Mouse (Mus musculus): Measurements from ENCODE around the gene Ccpg1. TPM values are rescaled to one million over a fixed set of nuclear protein-coding genes. Genes with fewer than 3 reads are reported as not detected.

Ccpg1 gene
- polyA plus RNA-seq, 1 experiment from 2014 or later, result 23.6 TPM

- no peak overlapping the region for H3K27ac ChIP-seq
- H3K4me1 ChIP-seq, result peaks cover 11% of the 10 kb centered on the region
- 96% methylated on average over 1 of the region's 1 CpGs for WGBS
- H3K9ac ChIP-seq, result no peak overlapping the region
- H3K9me3 ChIP-seq, result no peaks in the 10 kb centered on the region
- no peak overlapping the region for H3K4me2 ChIP-seq (replicated peaks)
- H3K4me3 ChIP-seq, result no peak overlapping the region
- ATAC-seq (ENCODE audit: low FRiP score, low read depth), result no peak
- H3K36me3 ChIP-seq, result peaks cover 54% of the 10 kb centered on the region
- H3K27me3 ChIP-seq, result no peaks in the 10 kb centered on the region
Measured at GRCm38 (mm10) chr9:73030443-73030842, 45.2 kb downstream of the Ccpg1 start.

DNA sequence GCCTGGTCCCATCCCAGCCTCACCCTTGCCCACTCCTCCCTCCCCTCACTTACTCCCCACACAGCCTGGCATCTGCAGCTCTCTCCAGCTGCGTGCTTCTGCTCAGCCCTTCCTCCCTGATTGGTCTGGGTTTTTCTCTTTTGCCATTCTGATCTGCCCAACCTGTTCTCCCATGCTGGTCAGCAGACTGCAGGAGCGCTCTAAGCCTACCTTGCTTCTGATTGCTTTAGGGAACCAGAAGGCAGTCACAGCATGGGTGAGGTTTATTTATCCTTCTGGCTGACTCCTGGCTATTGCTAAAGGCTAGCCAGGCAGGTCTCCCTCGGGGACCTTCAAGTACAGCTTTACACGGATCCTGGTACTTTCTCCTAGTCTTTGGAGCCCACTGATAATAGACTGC is 46.2 kb downstream of the Ccpg1 start:
- 69% methylated on average over 4 of the region's 4 CpGs for WGBS
- H3K4me2 ChIP-seq (replicated peaks), result no peak overlapping the region
- H3K9me3 ChIP-seq, result no peaks in the 10 kb centered on the region
- no peak overlapping the region for H3K4me3 ChIP-seq
- H3K9ac ChIP-seq, result no peak overlapping the region
- no peaks in the 10 kb centered on the region for H3K27me3 ChIP-seq
- no peak overlapping the region for H3K27ac ChIP-seq
- ATAC-seq (ENCODE audit: low FRiP score, low read depth), result no peak
- peaks cover 62% of the 10 kb centered on the region for H3K36me3 ChIP-seq
- H3K4me1 ChIP-seq, result 0 out of 2 replicates have a peak, but pooled peaks cover 2% of the 10 kb centered on the region

DNA sequence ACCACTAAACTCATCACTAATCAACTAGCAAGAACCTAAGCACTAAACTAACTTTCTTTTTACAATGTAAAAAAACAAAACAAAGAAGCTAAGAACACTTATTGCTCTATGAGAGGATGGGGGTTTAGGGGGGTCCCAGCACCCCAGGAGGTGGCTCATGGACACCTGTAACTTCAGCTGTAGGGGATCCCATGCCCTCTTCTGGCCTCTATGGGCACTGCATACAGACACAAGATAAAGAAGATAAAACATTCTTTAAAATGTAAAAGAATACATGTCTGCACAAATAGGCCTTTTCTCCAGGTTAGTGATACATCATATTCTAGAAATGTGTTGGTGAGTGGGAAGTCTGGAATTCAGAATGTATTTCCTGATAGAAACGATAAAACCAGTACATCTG is 48.2 kb downstream of the Ccpg1 start:
- WGBS, result 91% methylated on average over 1 of the region's 1 CpGs
- Histone ChIP-seq H3K27ac (no peak overlapping the region), H3K4me2 (replicated peaks) (no peak overlapping the region), H3K4me1 (peaks cover 2% of the 10 kb centered on the region), H3K9me3 (no peaks in the 10 kb centered on the region), H3K36me3 (peaks cover 61% of the 10 kb centered on the region), H3K4me3 (no peak overlapping the region), H3K9ac (no peak overlapping the region), H3K27me3 (no peaks in the 10 kb centered on the region)
- no peak for ATAC-seq (ENCODE audit: low FRiP score, low read depth)

DNA sequence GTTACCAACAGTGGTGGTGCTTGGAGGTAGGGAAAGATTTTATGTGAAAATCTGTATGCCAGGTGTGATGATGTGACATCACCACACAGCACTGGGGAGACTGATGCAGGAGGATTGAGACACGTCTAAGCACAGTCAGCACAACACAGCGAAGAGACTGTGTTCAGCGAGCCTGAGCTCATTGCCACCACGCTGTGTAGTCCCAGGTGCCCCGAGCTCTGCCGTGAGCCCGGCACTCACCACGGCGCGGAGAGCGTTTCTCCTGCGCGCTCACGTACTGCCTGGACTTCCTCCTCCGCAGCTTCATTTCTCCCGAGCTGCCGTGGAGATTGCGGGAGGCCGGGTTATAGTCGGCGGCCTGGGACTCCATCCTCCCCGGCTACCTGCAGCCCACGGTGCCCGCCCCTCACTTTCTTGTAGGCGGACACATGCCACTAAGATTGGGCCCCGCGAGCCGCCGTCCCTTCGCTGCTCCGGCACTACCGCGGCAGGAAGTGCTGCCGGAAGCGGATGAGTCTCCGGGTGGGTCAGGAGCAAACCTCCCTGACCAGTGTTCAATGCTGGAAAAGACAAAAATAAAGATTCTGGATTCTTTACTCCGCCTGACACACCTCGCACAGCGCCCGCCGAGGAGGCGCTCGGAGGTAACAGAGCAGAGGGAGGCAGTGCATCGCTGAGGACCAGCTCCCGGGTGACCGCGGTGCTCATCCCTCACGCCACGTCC is 54.2 kb downstream of the Ccpg1 start:
- H3K9me3 ChIP-seq, result no peaks in the 10 kb centered on the region
- peak overlapping the region; percentile 73 for H3K9ac ChIP-seq
- peak overlapping the region; percentile 93 for H3K27ac ChIP-seq
- H3K4me2 ChIP-seq (replicated peaks), result peak overlapping the region; percentile 88
- H3K4me1 ChIP-seq, result peaks cover 19% of the 10 kb centered on the region
- under 1% methylated on average over 49 of the region's 49 CpGs for WGBS
- no peaks in the 10 kb centered on the region for H3K27me3 ChIP-seq
- peak; percentile 89 for ATAC-seq (ENCODE audit: low FRiP score, low read depth)
- peaks cover 9% of the 10 kb centered on the region for H3K36me3 ChIP-seq
- H3K4me3 ChIP-seq, result peak overlapping the region; percentile 79

GRCm38 (mm10) chr9:73040080-73040479 is 54.9 kb downstream of the Ccpg1 start, which contains the start of gene Pigb:
Gene Pigb, minus strand, starts transcription at chr9:73040378.
- Histone ChIP-seq H3K27me3 (no peaks in the 10 kb centered on the region), H3K27ac (peak within 1 kb of the TSS; percentile 93), H3K4me2 (replicated peaks) (peak within 1 kb of the TSS; percentile 88), H3K4me1 (peaks cover 26% of the 10 kb centered on the region), H3K4me3 (peak within 1 kb of the TSS; percentile 79), H3K9ac (peak within 1 kb of the TSS; percentile 73), H3K9me3 (no peaks in the 10 kb centered on the region), H3K36me3 (peaks cover 9% of the 10 kb centered on the region)
- 31% methylated on average over 6 of the region's 6 CpGs for WGBS
- ATAC-seq (ENCODE audit: low FRiP score, low read depth), result no peak

DNA sequence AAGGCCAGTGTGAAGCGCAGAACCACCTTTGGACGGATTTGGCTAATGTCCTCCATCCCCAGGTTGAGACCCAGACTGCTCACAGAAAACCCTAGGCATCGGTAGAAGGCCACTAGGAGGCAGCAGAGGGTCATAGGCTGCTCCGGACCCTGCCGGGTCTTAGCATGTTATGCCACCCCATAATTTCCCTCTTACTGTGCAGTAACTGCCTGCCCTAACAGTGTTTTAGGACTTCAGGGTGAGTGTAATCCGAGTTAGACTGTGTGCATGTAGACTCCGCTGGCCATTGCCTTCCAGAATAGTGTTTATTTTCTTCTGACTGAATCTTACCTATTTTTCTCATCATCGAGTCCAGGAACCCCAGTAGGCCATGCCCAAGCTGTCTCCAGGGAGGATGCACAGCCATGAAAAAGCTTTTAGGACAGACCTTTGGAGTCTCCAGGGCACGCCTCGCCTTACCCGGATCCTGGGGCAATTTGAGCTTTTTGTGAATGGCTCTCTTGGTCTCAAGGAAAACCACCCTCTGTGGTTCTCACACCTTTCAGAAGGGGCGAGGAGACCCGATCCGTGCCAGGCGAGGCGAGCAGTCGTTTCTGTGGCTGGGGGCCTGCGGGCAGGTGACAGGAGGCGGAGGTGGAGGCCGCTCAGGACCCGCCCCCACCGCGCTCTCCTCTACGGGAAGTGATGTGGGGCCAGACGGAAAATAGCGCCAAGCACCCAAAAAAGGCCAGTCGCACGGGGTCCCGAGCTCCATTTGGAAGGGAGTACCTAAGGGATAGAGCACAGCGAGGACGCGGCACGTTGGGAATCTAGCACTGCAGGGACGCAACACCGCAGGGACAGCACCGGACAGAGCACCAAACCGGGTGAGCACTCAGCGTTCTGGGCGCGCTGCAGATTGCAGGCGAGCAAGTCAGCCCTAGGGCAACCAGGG is 59.2 kb downstream of the Ccpg1 start, which contains the start of gene Rab27a:
Rab27a (plus strand) TSS at position 709 of the 934 bp plus-strand sequence.
- WGBS, result under 1% methylated on average over 41 of the region's 41 CpGs
- H3K27ac ChIP-seq, result no peak within 1 kb of the TSS
- H3K9me3 ChIP-seq, result no peaks in the 10 kb centered on the region
- peak; percentile 51; the same call in 1 of the 2 replicates for ATAC-seq (ENCODE audit: low FRiP score, low read depth)
- H3K9ac ChIP-seq, result peak within 1 kb of the TSS; percentile 74
- no peaks in the 10 kb centered on the region for H3K36me3 ChIP-seq
- peaks cover 24% of the 10 kb centered on the region for H3K4me1 ChIP-seq
- no peaks in the 10 kb centered on the region for H3K27me3 ChIP-seq
- peak within 1 kb of the TSS; percentile 91 for H3K4me2 ChIP-seq (replicated peaks)
- H3K4me3 ChIP-seq, result peak within 1 kb of the TSS; percentile 59

DNA sequence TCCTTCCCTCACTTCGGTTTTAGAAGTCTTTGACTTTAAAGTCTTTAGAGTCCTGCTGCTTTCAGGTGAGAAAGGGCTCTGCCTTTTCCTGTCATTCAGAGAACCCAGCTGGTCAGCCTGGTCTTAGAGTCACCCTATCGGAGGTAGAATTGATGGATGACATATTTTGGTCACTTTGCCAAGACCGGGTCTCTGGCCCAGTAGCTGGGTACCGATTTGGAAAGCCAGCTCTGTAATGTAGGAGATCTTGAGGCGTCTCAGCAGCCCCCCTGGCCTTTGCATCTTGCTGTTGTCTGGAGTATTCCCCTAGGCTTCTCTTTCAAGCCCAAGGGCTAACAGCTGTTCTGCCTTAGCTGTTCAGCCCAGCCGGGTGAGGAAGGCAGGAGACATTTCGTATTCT is 60.0 kb downstream of the Ccpg1 start:
- WGBS, result 4% methylated on average over 7 of the region's 7 CpGs
- no peak for ATAC-seq (ENCODE audit: low FRiP score, low read depth)
- H3K4me3 ChIP-seq, result peak overlapping the region; percentile 59
- no peak overlapping the region for H3K27ac ChIP-seq
- no peaks in the 10 kb centered on the region for H3K27me3 ChIP-seq
- H3K4me2 ChIP-seq (replicated peaks), result peak overlapping the region; percentile 91
- H3K9ac ChIP-seq, result peak overlapping the region; percentile 74
- no peaks in the 10 kb centered on the region for H3K36me3 ChIP-seq
- peaks cover 27% of the 10 kb centered on the region for H3K4me1 ChIP-seq
- H3K9me3 ChIP-seq, result no peaks in the 10 kb centered on the region

- ATAC-seq (ENCODE audit: low FRiP score, low read depth), result no peak
- Histone ChIP-seq H3K9me3 (no peaks in the 10 kb centered on the region), H3K4me3 (peak overlapping the region; percentile 59), H3K27me3 (no peaks in the 10 kb centered on the region), H3K4me1 (peaks cover 27% of the 10 kb centered on the region), H3K9ac (peak overlapping the region; percentile 74), H3K36me3 (no peaks in the 10 kb centered on the region), H3K4me2 (replicated peaks) (peak overlapping the region; percentile 91), H3K27ac (no peak overlapping the region)
- 60% methylated on average over 10 of the region's 10 CpGs for WGBS
Measured at GRCm38 (mm10) chr9:73045711-73046110, 60.5 kb downstream of the Ccpg1 start.

- WGBS, result 88% methylated on average over 2 of the region's 2 CpGs
- Histone ChIP-seq H3K27ac (no peak overlapping the region), H3K36me3 (no peaks in the 10 kb centered on the region), H3K27me3 (no peaks in the 10 kb centered on the region), H3K9ac (no peak overlapping the region), H3K4me3 (no peak overlapping the region), H3K9me3 (no peaks in the 10 kb centered on the region), H3K4me2 (replicated peaks) (no peak overlapping the region), H3K4me1 (peaks cover 29% of the 10 kb centered on the region)
- ATAC-seq (ENCODE audit: low FRiP score, low read depth), result no peak
Measured at GRCm38 (mm10) chr9:73047906-73048305, 62.7 kb downstream of the Ccpg1 start.

- Histone ChIP-seq H3K4me3 (no peak overlapping the region), H3K27me3 (no peaks in the 10 kb centered on the region), H3K9me3 (no peaks in the 10 kb centered on the region), H3K4me1 (peaks cover 29% of the 10 kb centered on the region), H3K9ac (no peak overlapping the region), H3K36me3 (no peaks in the 10 kb centered on the region), H3K4me2 (replicated peaks) (no peak overlapping the region), H3K27ac (no peak overlapping the region)
- ATAC-seq (ENCODE audit: low FRiP score, low read depth), result no peak
- WGBS, result 15% methylated on average over 4 of the region's 4 CpGs
Measured at GRCm38 (mm10) chr9:73048927-73049326, 63.7 kb downstream of the Ccpg1 start.

DNA sequence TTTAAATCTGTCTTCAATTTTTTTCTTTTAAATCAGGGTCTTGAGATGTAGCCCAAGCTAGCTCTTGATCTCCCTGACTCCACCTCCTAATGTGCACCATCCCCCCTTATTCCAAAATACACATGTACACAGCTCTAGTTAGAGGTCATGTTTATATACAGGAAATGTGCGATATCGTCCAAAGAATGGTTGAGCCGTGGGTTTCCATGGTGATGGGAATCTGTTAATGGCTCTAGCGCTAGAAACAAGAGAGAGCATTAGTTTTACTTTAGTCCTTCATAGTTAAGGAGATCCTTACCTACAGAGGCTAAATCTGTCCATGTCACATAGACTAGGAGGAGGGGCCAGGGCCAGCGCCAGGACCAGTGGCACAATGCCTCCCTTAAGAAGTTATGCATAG is 64.6 kb downstream of the Ccpg1 start:
- Histone ChIP-seq H3K27ac (no peak overlapping the region), H3K9ac (no peak overlapping the region), H3K9me3 (no peaks in the 10 kb centered on the region), H3K36me3 (no peaks in the 10 kb centered on the region), H3K4me1 (peaks cover 22% of the 10 kb centered on the region), H3K27me3 (no peaks in the 10 kb centered on the region), H3K4me2 (replicated peaks) (no peak overlapping the region), H3K4me3 (no peak overlapping the region)
- no peak for ATAC-seq (ENCODE audit: low FRiP score, low read depth)
- WGBS, result 66% methylated on average over 5 of the region's 5 CpGs

GRCm38 (mm10) chr9:73050606-73051005 is 65.4 kb downstream of the Ccpg1 start:
- no peak overlapping the region for H3K4me3 ChIP-seq
- peak overlapping the region; percentile 19; the same call in 1 of the 2 replicates for H3K9ac ChIP-seq
- H3K9me3 ChIP-seq, result no peaks in the 10 kb centered on the region
- H3K4me1 ChIP-seq, result peaks cover 21% of the 10 kb centered on the region
- no peaks in the 10 kb centered on the region for H3K36me3 ChIP-seq
- H3K27ac ChIP-seq, result no peak overlapping the region
- no peak for ATAC-seq (ENCODE audit: low FRiP score, low read depth)
- 28% methylated on average over 8 of the region's 8 CpGs for WGBS
- no peak overlapping the region for H3K4me2 ChIP-seq (replicated peaks)
- no peaks in the 10 kb centered on the region for H3K27me3 ChIP-seq

All from limb, embryonic 13.5 days (tissue).